Mouse (Mus musculus) erythroblast, adult 5-6 weeks (primary cell): ENCODE measurements around the gene Skida1. TPM values are rescaled to one million over a fixed set of nuclear protein-coding genes. Genes with fewer than 3 reads are reported as not detected.

Source experiments
- ATAC-seq: replicated peaks from 2 replicates; pipeline ENCODE4 v1.8.0; 2016; ENCODE audit warnings: moderate number of reproducible peaks, mild to moderate bottlenecking, moderate TSS enrichment, inconsistent platforms; ENCODE audit not compliant: poor library complexity, low FRiP score, severe bottlenecking
- total RNA-seq, 2 experiments: library from RNA; stranded (forward) in 1 of 2; stranded (reverse) in 1 of 2; fragments of 150-400 nt in 1 of 2; fragments of 200-764, 138-1000 nt in 1 of 2; gene quantifications; 2 replicates each; pipeline versions ENCODE4 v1.2.3 to v1.2.4; 2015 to 2017; ENCODE audit warnings: low replicate concordance in 2 of 2

The Skida1 gene
- total RNA-seq, 2 experiments from 2014 or later, result 0.51 TPM; not detected in 1

DNA sequence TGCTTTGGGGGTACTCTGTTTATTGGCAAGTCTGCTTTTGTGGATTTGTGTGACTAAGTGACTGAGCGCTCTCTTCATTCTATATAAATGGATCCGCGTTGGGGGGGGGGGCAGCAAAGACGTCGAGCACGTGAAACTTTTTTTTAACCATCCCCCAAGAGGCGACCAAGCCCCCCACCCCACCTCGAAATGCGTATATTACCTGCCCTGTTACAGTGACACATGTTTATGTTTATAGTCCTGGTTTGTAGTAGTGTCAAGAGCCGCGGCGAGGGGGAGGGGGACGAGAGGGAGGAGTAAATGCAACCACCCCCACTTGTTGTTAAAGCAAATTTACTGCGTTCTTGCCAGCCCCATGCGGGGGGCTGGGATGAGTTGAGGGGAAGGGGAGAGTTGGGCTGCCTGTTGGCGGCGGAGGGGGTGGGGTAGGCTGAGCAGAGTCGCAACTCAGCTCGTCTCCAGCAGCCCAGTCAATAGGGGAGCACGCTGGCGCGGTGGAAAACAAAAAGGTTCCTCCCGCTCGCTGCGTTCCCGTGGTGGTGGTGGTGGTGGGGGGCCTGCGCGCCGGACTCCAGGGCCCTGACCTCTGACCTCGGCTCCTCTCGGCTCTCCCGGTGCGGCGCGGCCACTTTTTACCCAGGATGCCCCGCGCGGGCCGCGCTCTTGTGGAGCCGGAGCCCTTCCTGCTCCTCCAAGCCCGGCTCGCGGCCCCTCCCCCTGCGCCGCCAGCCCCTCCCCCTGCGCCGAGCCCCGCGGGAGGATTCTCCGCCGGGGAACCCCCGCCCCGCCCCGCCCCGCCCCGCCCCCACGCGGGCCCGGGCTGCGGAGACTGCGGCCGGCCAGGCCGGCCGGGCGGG lies 7.3 kb upstream of the Skida1 start:
- ATAC-seq, result peak; percentile 89

DNA sequence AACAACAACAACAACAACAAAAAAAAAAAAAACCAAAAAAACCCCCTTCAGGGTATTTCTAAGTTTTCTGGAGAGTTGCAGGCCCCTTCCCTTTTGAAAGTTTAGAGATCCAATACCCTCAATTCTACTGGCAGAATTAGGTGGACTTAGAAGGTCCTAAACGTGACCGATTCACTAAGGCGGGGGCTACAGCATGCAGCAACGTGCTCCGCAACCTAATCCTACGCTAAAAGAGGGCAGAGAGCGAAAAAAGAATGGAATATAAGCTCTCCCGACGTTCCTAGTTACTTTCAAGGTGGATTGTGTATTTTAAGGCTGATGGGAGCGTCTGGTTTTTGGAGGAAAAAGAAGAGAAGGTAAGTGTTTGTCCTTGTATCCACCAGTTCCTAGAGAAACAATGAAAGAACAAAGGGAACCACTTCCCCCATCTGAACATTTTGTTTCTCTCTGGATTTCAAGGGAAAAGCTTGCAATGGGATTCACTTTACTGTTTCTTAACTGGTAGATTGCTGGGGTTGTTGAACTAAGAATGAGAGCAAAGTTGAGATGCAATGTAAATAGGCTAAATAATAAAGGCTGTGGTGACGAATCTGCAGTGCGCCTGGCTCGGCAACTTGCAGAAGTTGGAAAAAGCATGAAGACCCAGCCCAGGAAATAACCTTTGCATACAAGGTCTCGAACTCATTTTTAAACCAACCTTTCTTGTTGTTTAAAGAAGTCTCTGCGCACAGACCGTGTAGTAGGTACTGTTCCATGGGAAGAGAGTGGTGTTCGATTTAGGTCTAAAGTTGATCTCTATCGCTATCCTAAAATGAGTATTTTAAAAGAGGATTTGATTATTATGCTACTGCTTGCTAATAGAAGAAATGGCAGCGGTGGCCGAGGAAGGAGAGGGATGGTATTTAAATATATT lies 6.4 kb upstream of the Skida1 start, which contains the start of gene Mllt10:
Mllt10 (plus strand) TSS at position 222 of the 913 bp plus-strand sequence.
- no peak for ATAC-seq

DNA sequence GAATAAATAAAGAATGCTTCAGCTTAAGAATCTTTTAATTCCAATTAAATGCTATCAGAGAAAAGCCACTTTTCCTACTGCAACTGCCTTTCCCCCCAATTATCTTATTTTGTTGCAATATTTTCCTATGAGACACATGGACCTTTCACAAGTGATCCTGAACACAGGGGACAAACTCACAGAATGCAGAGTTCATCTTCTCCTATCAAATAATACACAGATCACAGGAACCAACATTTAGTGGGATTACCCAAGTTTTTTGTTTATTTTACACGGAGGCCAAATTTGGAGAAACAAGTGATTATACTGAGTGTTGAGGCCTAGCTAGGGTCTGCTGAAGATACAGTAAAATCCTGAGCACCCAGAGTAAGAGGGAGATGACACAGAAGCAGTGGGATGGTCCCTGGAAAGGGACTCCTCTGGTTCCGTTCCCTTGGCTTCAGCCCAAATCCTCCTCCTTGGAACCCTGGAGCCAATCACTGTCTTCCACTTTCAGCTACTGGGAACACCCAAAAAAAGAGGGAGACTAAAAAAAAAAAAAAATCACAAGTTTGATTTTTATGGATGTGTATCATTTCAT lies 5.2 kb upstream of the Skida1 start:
- ATAC-seq, result no peak

DNA sequence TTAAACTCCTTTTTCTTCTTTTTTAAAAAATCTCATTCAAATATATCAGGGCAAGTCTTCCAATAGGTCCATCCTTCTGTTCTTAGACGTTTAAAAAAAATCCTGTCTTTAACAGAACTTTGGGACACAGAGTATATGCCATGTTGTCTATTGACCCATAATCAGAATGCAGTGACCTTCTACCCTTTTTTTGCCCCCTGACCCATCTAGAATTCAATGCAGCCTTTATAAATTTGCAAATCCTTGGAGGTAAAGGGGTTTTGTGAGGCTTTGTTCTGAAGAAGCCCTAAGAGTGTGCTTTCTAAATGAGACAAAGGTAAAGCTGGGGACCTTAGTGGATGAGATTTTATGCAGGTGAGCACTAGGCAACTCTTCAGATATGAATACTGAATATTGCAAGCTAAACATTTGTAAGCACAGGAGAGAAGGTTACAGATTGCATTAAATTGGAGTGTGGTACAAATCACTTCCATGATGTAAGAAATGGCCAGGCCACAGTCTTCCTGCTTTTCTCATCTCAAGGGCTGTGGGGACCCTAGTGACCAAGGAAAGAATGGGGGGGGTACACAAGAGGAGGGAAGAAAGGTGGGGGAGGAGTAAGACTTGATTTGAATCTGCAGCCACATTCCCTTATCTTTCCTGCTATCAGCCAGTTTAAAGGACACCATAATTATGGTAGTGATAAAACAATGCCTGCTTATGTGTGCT lies 4.5 kb upstream of the Skida1 start:
- no peak for ATAC-seq

DNA sequence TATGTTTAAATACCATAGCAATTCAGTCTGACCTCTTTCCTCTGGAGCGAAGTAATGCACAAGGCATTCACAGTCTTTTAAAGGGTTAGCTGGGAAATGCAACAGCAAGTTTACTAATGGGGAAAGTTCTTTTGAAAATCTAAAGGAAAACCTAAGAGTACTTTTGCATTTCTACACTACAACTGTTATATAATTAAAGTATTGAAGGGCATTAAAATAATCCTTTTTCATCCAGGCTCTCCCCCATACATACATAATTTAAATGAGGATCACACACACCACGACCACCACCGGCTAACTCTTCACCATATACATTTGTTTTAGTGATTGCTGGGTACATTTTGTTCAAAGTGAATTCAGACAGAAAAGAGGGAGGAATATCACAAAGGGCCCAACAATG lies 3.7 kb upstream of the Skida1 start:
- no peak for ATAC-seq

DNA sequence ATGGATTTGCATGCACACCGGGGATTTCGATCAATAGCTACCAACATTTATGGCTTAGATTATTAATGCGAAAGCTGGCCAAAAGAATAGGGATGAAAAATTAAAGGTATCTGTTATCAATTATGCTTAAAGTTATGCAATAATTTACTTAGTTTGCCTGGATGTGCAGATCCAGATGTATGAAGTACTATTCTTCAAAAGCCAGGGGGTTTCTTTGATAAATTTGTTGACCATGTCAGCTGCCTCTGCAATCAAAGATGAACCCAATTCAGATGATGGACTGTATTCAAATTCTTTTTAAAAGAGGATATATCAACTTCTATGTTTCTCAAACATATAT lies 3.0 kb upstream of the Skida1 start:
- ATAC-seq, result no peak

DNA sequence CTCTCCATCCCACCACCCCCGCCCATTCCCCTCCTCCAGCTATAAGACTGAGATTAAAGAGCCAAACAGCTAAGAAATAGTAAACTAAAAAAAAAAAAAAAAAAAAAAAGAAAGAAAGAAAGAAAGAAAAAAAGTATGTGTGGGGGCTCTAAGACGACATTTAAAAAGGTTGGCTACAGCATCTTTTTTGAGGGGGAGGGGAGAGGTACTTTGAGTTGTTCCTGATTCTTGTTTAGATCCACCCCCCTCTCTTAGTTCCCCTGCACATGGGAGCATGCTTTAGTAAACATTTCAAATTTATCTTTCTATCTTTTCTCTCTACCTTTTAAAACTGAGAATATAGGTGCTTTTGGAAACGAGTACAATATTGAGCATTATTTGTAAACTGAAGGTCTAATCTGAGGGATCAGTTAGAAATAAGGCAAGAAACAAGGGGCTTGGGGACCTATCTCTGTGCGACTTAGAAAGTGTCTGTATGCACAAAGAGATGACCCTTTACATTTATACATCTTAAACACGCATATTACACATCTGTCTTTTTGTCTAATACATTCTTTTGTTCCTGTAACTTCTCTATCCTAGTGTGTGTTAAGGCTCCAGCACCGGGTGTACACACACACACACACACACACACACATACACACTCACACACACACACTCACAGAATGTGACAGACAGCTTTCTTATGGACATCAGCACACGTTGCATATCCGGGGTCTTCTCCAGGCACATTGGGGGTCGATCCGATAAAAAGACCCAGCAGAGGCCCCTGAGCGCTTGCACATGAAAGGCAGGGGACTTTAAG lies 2.4 kb upstream of the Skida1 start:
- ATAC-seq, result no peak

DNA sequence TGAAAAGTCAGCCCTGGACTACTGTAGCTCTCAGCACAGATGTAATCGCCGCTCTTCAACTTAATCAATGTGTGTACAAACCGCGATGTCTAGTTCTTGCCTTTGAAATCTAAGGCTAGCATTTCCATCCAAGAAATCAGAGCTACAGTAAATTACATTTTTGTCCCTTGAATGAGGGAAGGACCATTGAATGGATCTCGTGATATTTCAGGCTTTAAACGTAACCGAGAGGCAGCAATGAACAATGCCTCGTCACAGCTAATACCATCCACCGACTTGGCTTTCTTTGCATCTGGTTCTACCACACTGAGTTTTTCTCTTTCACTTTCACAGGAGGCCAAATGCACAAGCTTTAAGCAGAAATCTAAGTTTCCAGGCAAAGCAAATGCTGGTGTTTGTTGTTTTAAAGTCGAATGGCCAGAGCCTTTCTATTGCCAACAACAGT lies 1.7 kb upstream of the Skida1 start:
- no peak for ATAC-seq

DNA sequence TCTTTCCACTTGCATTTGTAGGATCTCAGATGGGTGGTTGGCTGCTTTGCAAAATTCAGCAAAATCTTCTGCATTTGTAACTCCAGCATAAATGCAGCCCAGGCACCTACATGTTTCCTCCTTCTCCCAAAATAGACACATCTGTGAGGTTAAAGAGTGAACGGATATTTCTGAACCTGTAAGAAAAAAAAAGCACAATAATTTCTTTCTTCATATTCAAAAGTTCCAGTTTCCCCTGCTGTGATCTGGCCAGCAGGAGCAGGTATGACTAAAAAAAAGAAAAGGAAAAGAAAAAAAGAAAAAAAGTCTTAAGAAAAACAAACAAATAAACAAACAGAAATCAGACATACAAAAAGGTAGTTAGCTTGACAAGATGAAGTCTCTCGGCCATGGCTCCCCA lies 1.2 kb upstream of the Skida1 start:
- no peak for ATAC-seq

DNA sequence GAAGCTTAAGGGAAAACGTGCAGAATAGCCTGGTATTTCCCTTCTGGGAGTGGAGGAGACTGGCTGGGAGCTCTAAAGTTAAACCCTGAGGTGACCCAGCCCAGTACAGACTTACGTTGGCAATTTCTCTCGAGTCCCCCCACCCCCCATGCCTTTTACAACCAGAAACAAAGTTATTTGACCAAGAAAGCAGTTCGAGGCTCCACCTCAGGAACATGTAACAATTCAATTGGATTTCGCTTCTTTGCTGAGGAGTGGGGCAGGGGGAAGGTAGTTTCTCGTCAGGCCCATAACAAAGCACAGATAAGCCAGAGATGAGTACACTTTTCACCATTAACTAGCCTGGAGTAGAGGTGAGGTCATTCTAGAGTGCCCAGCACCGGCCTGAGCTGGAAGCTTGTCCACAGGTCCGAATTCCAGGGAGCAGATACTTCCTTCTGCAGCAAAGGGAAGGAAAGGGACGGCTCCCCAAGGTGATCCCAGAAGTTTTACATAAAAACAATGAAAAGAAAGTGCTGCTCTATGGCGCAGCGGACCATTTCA lies 499 bp upstream of the Skida1 start:
- no peak for ATAC-seq

DNA sequence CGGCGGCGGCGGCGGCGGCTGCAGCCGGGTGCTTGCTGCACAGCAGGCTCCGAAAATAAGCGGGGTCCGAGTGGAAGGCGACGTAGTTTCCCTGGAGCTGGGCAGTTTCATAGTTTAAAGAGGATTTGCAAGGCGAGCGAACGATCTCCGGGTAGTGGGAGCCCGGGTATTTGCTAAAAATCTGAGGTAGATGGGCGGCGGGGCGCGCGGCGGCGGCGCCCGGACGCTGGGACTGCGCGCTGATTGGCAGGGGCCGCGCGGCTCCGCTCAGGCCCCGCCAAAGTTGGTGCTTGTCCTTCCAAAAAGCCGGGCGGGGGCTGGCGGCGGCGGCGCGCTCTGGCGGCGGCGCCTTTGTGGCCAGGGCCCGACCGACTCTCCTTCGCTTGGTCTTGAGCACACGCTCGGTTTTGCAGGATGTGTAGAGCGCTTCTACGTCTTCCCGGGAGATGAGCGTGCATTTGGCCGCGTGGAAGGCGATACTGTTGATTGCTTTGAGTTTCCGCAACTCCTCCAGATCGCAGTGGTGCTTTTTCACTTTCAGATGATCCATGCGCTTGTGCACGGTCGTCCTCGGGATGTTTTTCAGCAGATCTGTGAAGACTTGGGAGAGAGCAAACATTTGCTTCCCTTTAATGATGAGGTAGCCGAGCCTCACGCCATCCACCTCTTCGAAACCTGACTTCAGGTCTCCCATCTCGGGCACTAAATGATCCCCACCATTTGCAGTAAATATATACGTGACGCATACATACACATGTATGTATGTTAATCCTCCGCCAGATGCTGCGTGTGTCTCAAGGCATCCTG lies 1.0 kb downstream of the Skida1 start:
- ATAC-seq, result peak; percentile 63

DNA sequence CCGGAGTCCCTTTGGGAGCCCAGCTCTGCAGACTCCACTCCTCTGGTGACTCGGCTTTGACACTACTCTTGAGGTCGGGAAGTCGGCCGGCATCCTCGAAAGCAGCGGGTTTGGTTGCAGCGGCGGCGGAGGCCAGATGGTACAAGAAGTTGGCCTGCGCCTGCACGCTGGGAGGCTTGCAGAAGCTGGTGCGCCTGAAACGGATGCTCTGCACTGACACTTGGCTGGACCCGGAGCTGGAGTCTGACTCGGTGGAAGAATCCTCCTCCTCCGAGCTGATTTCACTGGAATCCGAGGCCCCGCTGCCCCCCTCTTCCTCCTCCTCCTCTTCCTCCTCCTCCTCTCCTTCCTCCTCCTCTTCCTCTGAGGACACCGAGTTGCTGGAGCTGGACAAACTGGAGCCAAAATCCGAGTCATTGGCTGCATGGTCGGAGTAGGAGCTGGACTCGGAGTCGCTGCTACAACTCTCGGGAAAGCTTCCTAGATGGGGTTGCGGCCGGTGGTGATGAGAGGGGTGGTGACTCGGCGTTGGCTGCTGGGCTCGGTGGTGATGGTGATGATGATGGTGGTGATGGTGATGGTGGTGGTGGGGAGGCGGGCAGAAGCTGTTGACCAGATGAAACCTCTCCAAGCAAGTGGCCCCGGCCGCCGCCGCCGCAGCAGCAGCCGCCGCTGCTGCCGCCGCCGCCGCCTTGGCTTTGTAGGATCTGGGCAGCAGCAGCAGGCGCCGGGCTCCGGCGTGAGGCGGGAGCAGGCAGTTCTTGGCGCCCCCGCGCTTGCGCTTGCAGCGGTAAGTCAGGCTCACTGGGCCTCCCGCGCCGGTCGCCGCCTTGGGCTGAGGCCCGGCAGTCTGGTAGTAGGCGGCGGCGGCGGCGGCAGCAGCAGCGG lies 1.8 kb downstream of the Skida1 start:
- ATAC-seq, result no peak

DNA sequence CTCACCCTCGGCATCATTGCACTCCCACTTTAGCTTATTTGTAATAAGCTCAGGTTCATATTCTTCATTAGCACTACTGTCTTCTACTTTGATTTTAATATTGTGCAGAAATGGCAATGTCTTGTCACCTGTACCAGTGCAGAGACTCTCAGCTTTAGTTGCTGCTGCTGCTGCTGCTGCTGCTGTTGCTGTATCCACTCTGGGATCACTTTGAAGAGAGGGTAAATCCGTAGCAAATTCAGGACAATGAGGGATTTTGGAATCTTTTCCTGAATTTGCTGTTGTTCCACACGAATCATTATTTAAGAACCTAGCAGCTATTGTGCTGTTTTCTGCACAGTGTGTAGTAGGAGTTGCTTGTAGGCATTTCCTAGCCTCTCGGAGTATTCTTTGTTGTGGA lies 2.7 kb downstream of the Skida1 start:
- no peak for ATAC-seq

DNA sequence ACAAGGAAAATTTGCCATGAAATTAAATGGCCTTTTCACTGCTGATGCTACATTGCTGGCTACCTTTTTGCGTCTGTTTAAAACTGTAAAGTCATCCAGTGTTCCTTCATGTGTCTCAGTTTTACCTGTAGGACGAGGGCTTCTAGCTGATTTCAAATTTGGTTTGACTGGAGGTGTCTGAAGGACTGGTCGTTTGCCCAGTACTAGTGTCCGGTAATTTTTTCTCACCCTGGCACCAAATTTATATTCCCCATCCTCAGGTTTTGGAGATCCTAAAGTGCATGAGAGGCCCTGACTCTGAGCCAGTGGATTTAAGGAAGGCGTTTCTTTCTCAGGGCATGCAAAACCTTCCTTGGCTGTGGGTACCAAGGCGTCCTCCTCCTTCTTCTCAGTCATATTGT lies 3.1 kb downstream of the Skida1 start:
- ATAC-seq, result no peak

DNA sequence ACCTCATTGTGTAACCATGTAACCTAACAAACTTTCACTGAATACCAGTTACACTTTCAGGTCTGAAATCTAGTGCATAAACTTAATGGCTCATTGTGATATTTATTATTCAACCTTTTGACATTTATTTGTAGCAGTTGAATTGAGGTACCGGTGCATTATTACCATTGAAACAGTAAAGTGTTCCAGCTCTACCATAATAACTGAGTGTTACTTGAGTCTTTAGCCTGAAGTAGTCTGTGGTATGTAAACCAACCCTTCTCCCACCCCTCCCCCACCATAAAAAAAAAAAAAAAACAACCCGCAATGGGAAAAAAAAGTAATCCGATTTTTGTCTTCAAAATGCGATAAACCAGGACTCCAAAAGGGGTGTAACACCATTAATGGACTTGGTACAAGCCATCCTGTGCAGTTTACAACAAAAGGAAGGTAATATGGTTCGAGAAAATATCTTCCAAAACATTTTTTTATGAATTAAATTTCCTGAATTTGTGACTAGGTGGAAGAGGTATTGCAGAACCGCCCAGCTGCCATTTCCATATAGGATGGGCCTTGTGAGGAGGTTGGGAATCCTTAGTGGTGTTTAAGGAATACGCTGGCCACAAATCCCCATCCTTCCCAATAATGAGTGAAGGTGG lies 3.6 kb downstream of the Skida1 start:
- ATAC-seq, result no peak

DNA sequence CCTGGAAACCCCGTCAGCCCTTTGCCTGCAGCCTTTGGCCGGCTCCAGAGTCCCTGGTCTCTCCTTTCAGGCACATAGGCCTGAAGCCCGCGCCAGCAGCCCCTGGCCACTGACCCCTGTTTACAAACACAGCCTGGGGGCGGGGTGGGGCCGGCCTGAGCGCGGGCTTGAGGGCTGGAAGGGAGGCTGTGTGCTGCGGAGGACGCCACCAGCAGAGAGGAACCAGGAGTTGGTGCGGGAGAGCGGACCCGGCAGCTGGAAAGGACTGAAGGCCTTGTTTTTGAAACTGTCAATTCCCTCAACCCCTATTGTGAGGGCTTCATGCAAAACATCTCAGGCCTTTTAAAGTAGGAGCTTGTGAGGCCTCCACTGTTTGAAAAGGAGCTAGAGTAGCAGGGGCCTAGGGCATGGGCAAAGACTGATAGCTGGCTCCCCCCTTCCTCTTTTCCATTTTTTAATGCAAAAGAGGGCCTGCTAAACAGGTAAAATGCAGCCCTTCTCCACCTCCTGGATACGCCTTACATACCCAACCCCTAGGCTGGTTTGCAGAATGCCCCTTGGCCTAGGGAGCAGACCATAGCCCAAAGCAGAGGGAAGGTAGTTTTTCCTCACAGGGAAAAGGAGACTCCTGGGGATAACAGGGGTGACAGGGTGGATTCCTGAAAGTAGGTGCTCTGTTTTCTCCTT lies 7.5 kb downstream of the Skida1 start:
- no peak for ATAC-seq
